Mouse (Mus musculus): ENCODE results near the gene Cdk5rap2.

Gene Cdk5rap2

GRCm38 (mm10) chr4:70353656-70354055, 56.6 kb downstream of the Cdk5rap2 start:
- DNase-seq (ENCODE audit: low spot score), result no peak

GRCm38 (mm10) chr4:70335444-70336144, 74.6 kb downstream of the Cdk5rap2 start:
- no peak for DNase-seq (ENCODE audit: low spot score)

GRCm38 (mm10) chr4:70334995-70335394, 75.2 kb downstream of the Cdk5rap2 start:
- no peak for DNase-seq (ENCODE audit: low spot score)

- DNase-seq (ENCODE audit: low spot score), result no peak
These were observed 77.3 kb downstream of the Cdk5rap2 start for GRCm38 (mm10) chr4:70332981-70333380.

GRCm38 (mm10) chr4:70332576-70332975, 77.7 kb downstream of the Cdk5rap2 start:
- DNase-seq (ENCODE audit: low spot score), result no peak

GRCm38 (mm10) chr4:70331181-70331580, 79.1 kb downstream of the Cdk5rap2 start:
- no peak for DNase-seq (ENCODE audit: low spot score)

GRCm38 (mm10) chr4:70328033-70328432, 82.2 kb downstream of the Cdk5rap2 start:
- DNase-seq (ENCODE audit: low spot score), result no peak

GRCm38 (mm10) chr4:70327436-70327835, 82.8 kb downstream of the Cdk5rap2 start:
- DNase-seq (ENCODE audit: low spot score), result no peak

GRCm38 (mm10) chr4:70321586-70321985, 88.7 kb downstream of the Cdk5rap2 start:
- DNase-seq (ENCODE audit: low spot score), result no peak

- DNase-seq (ENCODE audit: low spot score), result no peak
These were observed 98.1 kb downstream of the Cdk5rap2 start for GRCm38 (mm10) chr4:70312170-70312569.

GRCm38 (mm10) chr4:70311530-70311929, 98.7 kb downstream of the Cdk5rap2 start:
- no peak for DNase-seq (ENCODE audit: low spot score)

GRCm38 (mm10) chr4:70307230-70307629, 103.0 kb downstream of the Cdk5rap2 start:
- DNase-seq (ENCODE audit: low spot score), result peak; percentile 58

GRCm38 (mm10) chr4:70303870-70304269, 106.4 kb downstream of the Cdk5rap2 start:
- DNase-seq (ENCODE audit: low spot score), result no peak

GRCm38 (mm10) chr4:70301187-70301586, 109.1 kb downstream of the Cdk5rap2 start:
- no peak for DNase-seq (ENCODE audit: low spot score)

GRCm38 (mm10) chr4:70289361-70289760, 120.9 kb downstream of the Cdk5rap2 start:
- no peak for DNase-seq (ENCODE audit: low spot score)

GRCm38 (mm10) chr4:70283163-70283562, 127.1 kb downstream of the Cdk5rap2 start:
- no peak for DNase-seq (ENCODE audit: low spot score)

- DNase-seq (ENCODE audit: low spot score), result no peak
These were observed 131.4 kb downstream of the Cdk5rap2 start for GRCm38 (mm10) chr4:70278882-70279281.

- DNase-seq (ENCODE audit: low spot score), result no peak
These were observed 132.2 kb downstream of the Cdk5rap2 start for GRCm38 (mm10) chr4:70278057-70278456.

GRCm38 (mm10) chr4:70272943-70273342, 137.3 kb downstream of the Cdk5rap2 start:
- no peak for DNase-seq (ENCODE audit: low spot score)

GRCm38 (mm10) chr4:70272527-70272926, 137.7 kb downstream of the Cdk5rap2 start:
- no peak for DNase-seq (ENCODE audit: low spot score)

GRCm38 (mm10) chr4:70267213-70267906, 142.9 kb downstream of the Cdk5rap2 start:
- no peak for DNase-seq (ENCODE audit: low spot score)

GRCm38 (mm10) chr4:70265248-70265647, 145.0 kb downstream of the Cdk5rap2 start:
- DNase-seq (ENCODE audit: low spot score), result peak; percentile 45

- no peak for DNase-seq (ENCODE audit: low spot score)
These were observed 147.4 kb downstream of the Cdk5rap2 start for GRCm38 (mm10) chr4:70262850-70263249.

GRCm38 (mm10) chr4:70261315-70261714, 148.9 kb downstream of the Cdk5rap2 start:
- no peak for DNase-seq (ENCODE audit: low spot score)
